Mouse (Mus musculus): ENCODE measurements around the gene Map3k11.

Map3k11 gene

DNA sequence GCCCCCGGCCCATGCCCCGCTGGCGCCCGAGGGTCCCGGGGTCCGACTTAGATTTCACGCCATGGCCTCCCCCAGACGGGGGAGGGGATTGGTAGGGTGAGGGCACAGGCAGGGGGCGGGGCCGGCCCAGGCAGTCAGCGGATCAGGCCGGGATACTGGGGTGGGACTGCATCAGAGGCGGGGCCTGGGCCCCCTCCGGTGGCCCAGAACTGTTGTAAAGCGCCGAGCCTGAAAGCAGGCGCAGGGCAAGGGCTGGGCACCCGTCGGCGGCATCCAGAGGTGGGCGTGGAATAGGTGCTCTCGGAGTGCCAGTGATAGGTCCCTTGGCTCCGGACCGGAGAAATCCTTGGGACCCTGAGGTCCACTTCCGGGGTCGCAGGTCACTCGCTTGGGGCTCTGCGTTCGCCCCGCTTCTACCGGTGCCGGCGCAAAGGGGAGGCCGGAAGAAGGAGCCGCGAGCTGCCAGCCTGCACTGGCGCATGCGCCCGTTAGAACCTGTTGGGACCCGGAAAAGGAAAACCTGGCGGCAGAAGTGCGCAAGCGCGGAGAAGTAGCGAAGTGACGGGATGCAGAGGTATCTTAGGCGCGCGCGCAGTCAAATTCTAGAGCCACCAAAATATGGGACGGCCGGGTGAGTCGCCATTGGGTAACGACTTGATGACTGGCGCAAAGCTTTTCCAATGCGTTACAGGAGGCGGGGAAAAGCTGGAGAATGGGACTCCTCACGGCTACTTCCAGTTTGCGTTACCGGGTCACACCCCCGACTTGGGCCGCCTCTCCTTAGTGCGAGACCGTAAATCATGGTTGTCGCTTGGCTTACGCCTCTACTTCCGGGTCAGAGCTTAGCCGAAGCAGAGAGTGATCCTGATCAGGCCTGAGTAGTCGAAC lies at the start of gene Map3k11, which contains the start of gene Pcnx3:
TSS of gene Map3k11 (plus strand) at position 543 of the 888 bp plus-strand sequence.
TSS of gene Pcnx3 (minus strand) at position 709 of the 888 bp plus-strand sequence.
- DNase-seq = peak; percentile 98

GRCm38 (mm10) chr19:5640339-5640738 lies 48.2 kb upstream of the Map3k11 start:
- no peak for DNase-seq

DNA sequence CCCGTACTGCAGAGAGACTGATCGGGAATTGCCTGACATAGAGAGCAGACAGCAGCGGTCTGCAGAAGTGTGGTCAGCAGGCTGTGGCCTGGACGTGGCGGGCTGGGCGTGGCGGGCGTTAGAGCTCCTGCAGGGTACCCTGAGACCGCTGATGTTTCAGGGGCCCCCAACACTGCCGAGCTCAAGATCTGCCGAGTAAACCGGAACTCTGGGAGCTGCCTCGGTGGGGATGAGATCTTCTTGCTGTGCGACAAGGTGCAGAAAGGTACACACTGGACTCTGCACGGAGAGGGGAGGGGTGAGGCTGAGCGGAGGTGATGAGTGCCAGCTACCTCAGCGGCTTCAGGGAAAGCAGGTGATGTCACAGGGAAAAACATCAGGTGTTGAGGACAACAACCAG lies 47.5 kb upstream of the Map3k11 start:
- no peak for DNase-seq

DNA sequence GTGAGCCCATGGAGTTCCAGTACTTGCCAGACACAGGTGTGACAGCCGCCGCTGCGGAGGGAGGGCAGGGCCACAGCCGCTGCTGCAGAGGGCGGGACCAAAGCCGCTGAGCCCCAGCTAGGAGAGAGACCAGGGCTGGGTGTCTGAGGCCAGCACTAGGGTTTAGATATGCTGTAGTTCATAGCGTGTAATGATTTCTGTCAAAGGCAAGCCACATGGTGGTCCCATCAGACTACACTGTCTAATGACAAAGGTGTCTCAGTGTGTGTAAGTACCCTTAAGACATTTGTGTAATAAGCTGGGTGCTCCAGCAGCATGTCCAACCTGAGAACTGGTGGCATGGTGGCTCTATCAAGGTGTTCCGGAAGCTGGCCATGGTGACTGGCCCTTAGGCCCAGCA lies 46.9 kb upstream of the Map3k11 start:
- no peak for DNase-seq

- DNase-seq = no peak
These were observed 43.3 kb upstream of the Map3k11 start for GRCm38 (mm10) chr19:5645280-5645679.

GRCm38 (mm10) chr19:5646731-5647330 lies 41.7 kb upstream of the Map3k11 start:
- no peak for DNase-seq

DNA sequence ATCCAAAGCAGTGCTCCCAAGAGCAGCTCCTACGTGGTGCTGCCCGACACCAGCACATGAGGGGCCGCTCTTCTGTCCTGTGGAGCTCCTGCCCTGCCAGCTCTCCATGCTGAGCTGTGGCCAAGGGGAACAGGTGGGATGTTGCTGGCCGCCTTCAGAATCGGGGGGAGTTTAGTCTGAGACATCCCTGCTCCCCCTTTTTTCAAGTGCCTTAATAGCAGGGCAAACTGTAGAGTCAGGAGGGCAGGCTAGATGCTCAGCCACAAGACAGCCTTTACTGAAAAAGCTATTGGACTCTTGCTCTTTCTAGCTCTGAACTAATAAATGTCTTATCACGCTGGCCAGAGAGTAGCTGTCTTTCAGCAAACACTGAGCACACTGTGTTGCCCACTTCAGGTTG lies 40.8 kb upstream of the Map3k11 start:
- no peak for DNase-seq

DNA sequence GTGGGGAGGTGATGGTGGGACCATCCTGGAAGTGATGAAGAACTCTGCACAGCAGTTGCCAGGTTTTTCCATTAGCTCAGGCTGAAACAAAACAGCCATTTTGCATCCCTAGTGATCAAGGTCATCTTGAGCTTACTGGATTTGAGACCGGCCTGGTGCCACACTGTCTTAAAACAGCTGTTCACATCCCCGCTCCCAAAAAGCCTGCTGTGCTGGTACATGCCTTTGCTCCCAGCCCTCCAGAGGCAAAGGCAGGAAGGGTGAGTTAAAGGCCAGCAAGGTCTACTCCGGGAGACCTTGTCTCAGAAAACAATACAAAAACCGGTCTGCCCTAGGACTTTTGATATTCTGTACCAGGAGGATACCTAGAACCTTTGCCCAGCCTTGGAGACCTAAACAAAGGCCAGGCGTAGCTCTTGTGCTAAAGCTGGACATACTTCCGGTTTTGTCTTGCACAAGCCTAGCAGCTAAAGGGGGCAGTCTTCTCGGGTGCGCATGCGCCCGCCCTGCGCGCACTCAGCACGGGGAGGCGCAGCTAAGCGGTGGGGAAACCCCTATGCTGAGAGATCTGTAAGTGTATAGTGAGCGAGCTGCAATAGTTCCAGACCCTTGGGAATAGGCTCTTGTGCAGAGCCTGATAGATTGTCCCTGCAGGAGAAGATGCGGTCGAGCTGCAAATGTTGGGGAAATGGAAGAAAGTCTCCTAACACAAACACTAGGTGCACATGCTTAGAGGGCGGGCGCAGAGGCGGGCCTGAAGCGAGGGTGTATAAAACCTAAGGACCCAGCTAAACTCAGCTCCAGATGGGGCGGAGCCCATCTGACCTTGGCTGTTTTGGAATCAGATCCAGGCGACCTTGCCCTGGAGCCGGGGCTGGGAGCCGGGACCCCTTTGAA lies 39.9 kb upstream of the Map3k11 start:
- DNase-seq = peak; percentile 67

GRCm38 (mm10) chr19:5649298-5649741 lies 39.2 kb upstream of the Map3k11 start:
- no peak for DNase-seq

DNA sequence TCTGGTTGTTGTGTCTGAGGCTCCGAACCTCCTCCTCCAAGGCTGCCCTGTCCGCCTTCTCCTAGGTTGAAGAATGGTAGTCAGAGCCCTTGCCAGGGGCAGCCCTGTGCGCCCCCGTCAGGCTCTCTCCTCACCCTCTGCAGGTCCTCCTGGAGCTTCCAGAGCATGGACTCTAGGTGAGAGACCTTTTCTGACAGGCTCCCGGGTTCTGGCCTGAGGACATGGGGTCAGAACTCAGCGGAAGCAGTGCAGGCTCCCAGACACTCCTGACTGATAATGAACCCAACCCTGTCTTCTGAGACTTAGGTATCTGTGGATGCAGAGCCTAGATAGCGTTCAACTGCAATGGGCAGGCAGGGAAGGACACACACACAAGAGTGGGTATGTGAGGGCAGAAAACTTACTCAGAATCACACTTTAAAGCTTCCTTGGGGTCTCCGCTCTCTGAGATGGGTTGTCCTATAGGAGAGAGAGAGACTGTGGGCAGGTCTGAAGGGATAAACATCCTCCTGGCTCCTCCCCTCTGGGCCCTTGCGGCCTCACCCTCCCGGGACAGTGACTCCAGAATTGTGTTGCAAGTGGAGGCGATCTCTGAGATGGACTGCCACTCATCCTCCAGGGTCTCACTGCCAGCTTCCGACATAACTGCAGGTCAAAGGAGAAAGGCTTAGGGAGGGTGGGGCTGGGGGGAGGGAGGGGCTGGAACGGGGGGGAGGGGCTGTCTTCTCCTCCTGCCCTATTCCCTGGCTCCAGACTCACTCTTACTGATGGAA lies 36.9 kb upstream of the Map3k11 start:
- DNase-seq = no peak

DNA sequence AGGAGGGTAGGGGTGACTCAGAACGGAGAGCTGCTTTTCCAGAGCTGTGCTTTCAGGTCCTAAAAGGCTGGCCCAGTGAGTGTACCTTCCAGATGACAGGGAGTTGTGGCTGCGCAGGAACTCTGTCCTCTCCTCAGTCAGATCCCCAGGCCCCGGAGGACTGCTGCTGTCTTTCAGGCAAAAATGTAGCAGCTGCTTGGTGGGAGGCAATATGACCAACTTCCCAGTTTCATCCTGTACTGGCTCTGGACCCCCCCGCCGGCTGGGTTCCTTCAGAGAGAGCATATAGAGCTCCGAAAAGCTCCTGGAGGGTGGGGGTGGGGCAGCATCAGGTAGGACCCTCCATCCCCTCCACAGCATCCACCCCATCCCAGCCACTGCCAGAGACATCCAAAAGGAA lies 36.0 kb upstream of the Map3k11 start:
- no peak for DNase-seq

GRCm38 (mm10) chr19:5653969-5654719 lies 34.4 kb upstream of the Map3k11 start:
- no peak for DNase-seq

- DNase-seq = no peak
These were observed 33.7 kb upstream of the Map3k11 start for GRCm38 (mm10) chr19:5654720-5655298.

DNA sequence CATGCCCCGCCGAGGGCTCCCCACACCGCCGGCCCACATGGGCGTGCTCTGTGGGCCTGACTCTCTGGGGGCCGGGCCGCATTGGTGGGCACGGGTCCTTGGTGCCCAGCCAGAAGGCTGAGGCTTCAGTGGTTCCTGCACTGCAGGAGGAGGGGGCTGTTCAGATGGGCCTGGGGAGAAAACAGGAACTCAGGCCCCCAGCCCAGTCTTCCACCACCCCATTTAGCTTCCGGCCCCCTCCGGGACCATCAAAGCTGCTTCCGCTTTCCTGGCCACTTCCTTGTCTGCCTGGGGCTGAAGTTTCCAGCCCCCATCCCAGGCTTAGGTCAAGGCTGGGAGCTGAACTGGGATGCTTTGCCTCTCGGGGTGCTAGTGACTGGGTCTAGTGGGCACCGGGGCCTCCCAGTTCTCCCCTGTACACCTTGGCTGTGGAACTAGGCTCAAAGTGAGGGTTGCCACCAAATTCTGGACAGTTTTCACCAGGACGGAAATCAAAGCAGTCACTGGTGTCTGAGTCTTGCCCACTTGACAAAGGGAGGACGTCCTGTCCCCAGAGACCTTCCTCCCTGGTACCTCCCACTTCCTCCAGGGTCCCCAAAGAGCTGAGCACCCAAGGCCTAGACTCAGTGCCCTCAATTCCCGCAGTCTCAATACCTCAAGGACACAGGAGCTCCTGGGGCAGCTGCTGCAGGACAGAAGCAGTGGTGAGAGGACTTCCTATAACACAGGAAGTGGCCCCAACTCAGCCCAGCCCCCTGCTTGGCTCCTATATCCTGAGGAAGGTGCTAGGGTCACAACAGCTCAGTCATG lies 27.4 kb upstream of the Map3k11 start:
- no peak for DNase-seq

GRCm38 (mm10) chr19:5662310-5662709 lies 26.2 kb upstream of the Map3k11 start:
- no peak for DNase-seq

GRCm38 (mm10) chr19:5662981-5663913 lies 25.3 kb upstream of the Map3k11 start, which contains the start of gene Sipa1:
Sipa1 (minus strand) TSS chr19:5663707.
- DNase-seq = peak; percentile 71

DNA sequence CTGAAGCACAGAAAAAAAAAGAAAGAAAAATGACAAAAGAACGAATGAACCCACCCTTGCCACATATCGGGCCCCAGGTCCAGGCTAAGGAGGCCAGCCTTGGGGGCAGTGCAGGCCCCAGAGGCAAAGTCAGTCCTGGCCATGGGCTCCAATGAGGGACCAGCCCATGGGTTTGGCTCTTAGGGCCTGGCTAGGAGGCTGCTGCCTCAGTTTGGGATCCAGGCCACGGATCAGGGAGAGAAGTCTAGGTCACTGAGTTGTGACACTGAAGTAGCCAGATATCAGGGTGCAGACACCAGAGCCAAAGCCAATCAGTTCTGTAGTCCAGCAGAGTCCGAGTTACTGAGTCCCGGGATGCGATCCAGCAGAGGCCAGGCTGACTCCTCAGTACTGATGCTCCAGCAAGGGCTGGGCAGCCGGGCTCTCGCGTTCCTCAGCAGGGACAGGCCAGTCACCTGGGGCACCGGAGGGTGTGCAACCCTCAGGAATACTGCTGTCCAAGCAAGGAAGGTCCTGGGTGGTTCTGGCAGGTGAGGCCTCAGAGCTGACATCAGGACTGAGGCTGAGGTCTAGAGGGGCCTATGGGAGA lies 23.8 kb upstream of the Map3k11 start:
- DNase-seq = no peak

GRCm38 (mm10) chr19:5665465-5665864 lies 23.1 kb upstream of the Map3k11 start:
- DNase-seq = no peak

- no peak for DNase-seq
These were observed 22.2 kb upstream of the Map3k11 start for GRCm38 (mm10) chr19:5666386-5666785.

Measured in right cerebral cortex, postnatal 14 days (tissue).